Mouse (Mus musculus): ENCODE results near the gene Pitx3. TPM values are rescaled to one million over a fixed set of nuclear protein-coding genes. Genes with fewer than 3 reads are reported as not detected.
"Not testable (repeated sequence)": the region's sequence is repeated elsewhere in the genome, so short reads cannot be mapped to it uniquely, and the experiment has no call there.

The Pitx3 gene
- polyA plus RNA-seq, 1 experiment from 2014 or later, result 0.13 TPM

- peaks cover 4% of the 10 kb centered on the region; the same call in 1 of the 2 replicates for H3K36me3 ChIP-seq (ENCODE audit: control insufficient read depth, insufficient read depth, low read length)
- no peak overlapping the region for H3K4me2 ChIP-seq (replicated peaks; ENCODE audit: low read depth)
- H3K27me3 ChIP-seq (ENCODE audit: control insufficient read depth, insufficient read depth, low read length), result no peaks in the 10 kb centered on the region
- H3K4me3 ChIP-seq (ENCODE audit: low read depth, low read length), result no peak overlapping the region
- H3K27ac ChIP-seq (replicated peaks), result no peak overlapping the region
- no peaks in the 10 kb centered on the region for H3K4me1 ChIP-seq (replicated peaks; ENCODE audit: control insufficient read depth, insufficient read depth)
- ATAC-seq (ENCODE audit: low FRiP score, low TSS enrichment) (no peak), DNase-seq (ENCODE audit: low spot score) (no peak)
- H3K9ac ChIP-seq (ENCODE audit: low read length), result no peak overlapping the region
- TF ChIP-seq EP300 (optimal IDR thresholded peaks at IDR 0.05) (no peak), CTCF (IDR thresholded peaks at IDR 0.05; ENCODE audit: low read depth) (no peak)
- no peaks in the 10 kb centered on the region for H3K9me3 ChIP-seq (ENCODE audit: control insufficient read depth, low read length)
Observed at GRCm38 (mm10) chr19:46175173-46175572, 27.0 kb upstream of the Pitx3 start.

DNA sequence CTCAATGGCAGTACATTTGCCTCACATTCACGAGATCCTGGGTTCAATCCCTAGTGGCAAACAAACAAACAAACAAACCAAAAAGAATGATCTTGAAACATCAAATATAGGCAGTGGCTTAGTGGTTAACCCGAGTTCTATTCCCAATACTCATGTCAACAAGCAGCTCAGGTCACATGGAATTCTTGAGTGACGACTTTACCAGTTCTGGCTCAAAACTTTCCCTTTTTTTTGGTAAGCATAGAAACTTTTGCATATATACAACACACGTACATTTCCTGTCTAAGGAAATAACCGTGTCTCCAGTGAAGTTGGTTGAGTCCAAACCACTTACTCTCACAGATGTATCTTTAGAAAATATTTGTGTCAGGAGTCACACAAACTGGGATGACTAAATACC lies 24.4 kb upstream of the Pitx3 start:
- Histone ChIP-seq H3K36me3 (ENCODE audit: control insufficient read depth, insufficient read depth, low read length) (peaks cover 4% of the 10 kb centered on the region; the same call in 1 of the 2 replicates), H3K27me3 (ENCODE audit: control insufficient read depth, insufficient read depth, low read length) (no peaks in the 10 kb centered on the region), H3K4me3 (ENCODE audit: low read depth, low read length) (no peak overlapping the region), H3K27ac (replicated peaks) (no peak overlapping the region), H3K9me3 (ENCODE audit: control insufficient read depth, low read length) (no peaks in the 10 kb centered on the region), H3K4me2 (replicated peaks; ENCODE audit: low read depth) (no peak overlapping the region), H3K9ac (ENCODE audit: low read length) (no peak overlapping the region), H3K4me1 (replicated peaks; ENCODE audit: control insufficient read depth, insufficient read depth) (no peaks in the 10 kb centered on the region)
- no peak for ATAC-seq (ENCODE audit: low FRiP score, low TSS enrichment)
- 64% methylated on average over 5 of the region's 5 CpGs for WGBS
- no peak for DNase-seq (ENCODE audit: low spot score)
- TF ChIP-seq CTCF (IDR thresholded peaks at IDR 0.05; ENCODE audit: low read depth) (no peak), EP300 (optimal IDR thresholded peaks at IDR 0.05) (no peak)

DNA sequence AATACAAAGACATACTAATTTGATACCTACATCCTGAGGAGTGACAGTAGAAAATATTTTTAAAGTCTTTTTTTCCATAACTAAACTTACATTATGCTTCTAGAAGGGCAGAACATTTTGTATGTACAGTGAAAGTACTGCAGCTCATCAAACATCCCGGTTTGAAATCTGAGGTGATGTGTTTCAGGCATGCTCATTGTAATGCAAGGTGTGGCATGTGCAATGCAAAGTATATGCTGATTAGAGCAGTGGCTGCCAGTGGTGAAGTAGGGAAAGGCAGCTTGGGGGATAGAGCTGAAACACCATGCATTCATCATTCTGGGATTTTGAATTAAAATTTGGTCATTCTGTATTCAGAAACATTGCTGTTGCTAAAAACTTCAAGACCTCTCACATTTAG lies 21.8 kb upstream of the Pitx3 start:
- WGBS, result 51% methylated on average over 1 of the region's 1 CpGs
- Histone ChIP-seq H3K36me3 (ENCODE audit: control insufficient read depth, insufficient read depth, low read length) (peaks cover 4% of the 10 kb centered on the region; the same call in 1 of the 2 replicates), H3K4me1 (replicated peaks; ENCODE audit: control insufficient read depth, insufficient read depth) (no peaks in the 10 kb centered on the region), H3K9me3 (ENCODE audit: control insufficient read depth, low read length) (no peaks in the 10 kb centered on the region), H3K9ac (ENCODE audit: low read length) (no peak overlapping the region), H3K4me3 (ENCODE audit: low read depth, low read length) (no peak overlapping the region), H3K27ac (replicated peaks) (no peak overlapping the region), H3K4me2 (replicated peaks; ENCODE audit: low read depth) (no peak overlapping the region), H3K27me3 (ENCODE audit: control insufficient read depth, insufficient read depth, low read length) (no peaks in the 10 kb centered on the region)
- no peak for DNase-seq (ENCODE audit: low spot score)
- TF ChIP-seq EP300 (optimal IDR thresholded peaks at IDR 0.05) (no peak), CTCF (IDR thresholded peaks at IDR 0.05; ENCODE audit: low read depth) (no peak)
- ATAC-seq (ENCODE audit: low FRiP score, low TSS enrichment), result no peak

DNA sequence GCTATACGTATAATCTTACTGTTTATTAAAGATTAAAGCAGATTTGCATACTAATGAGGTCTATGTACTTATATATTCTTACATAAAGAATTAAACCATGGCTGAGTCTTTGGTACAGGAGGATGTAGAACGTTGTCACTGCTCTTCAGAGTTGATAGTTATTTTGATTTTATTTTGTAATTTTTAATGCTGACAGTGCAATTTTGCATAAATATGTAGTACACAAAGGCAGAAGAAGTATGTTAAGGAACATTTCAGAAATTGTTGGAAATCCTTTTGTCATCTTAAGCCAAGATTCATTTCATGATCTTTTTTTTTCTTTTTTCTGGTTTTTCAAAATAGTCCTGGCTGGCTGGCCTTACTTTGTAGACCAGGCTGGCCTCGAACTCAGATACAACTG lies 21.3 kb upstream of the Pitx3 start:
- no peaks in the 10 kb centered on the region for H3K4me1 ChIP-seq (replicated peaks; ENCODE audit: control insufficient read depth, insufficient read depth)
- DNase-seq (ENCODE audit: low spot score) (no peak), ATAC-seq (ENCODE audit: low FRiP score, low TSS enrichment) (no peak)
- H3K9ac ChIP-seq (ENCODE audit: low read length), result no peak overlapping the region
- no peak for TF ChIP-seq CTCF (IDR thresholded peaks at IDR 0.05; ENCODE audit: low read depth)
- TF ChIP-seq EP300 (optimal IDR thresholded peaks at IDR 0.05), result no peak
- H3K27me3 ChIP-seq (ENCODE audit: control insufficient read depth, insufficient read depth, low read length), result no peaks in the 10 kb centered on the region
- H3K36me3 ChIP-seq (ENCODE audit: control insufficient read depth, insufficient read depth, low read length), result peaks cover 7% of the 10 kb centered on the region
- 78% methylated on average over 3 of the region's 3 CpGs for WGBS
- no peak overlapping the region for H3K27ac ChIP-seq (replicated peaks)
- no peak overlapping the region for H3K4me3 ChIP-seq (ENCODE audit: low read depth, low read length)
- no peak overlapping the region for H3K4me2 ChIP-seq (replicated peaks; ENCODE audit: low read depth)
- no peaks in the 10 kb centered on the region for H3K9me3 ChIP-seq (ENCODE audit: control insufficient read depth, low read length)

DNA sequence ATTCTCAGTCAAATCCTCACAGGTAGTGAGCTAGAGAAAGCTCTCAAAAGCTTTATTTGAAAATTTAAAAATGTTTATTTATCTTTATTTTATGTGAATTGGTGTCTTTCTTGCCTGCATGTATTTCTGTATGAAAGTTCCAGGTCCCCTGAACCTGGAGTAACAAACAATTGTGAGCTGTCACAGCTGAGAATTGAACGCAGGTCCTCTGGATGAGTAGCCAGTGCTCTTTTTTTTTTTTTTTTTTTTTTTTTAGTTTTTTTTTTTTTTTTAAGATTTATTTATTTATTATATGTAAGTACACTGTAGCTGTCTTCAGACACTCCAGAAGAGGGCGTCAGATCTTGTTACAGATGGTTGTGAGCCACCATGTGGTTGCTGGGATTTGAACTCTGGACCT lies 19.0 kb upstream of the Pitx3 start:
- H3K4me1 ChIP-seq (replicated peaks; ENCODE audit: control insufficient read depth, insufficient read depth); H3K27ac ChIP-seq (replicated peaks); H3K27me3 ChIP-seq (ENCODE audit: control insufficient read depth, insufficient read depth, low read length); H3K4me2 ChIP-seq (replicated peaks; ENCODE audit: low read depth); H3K36me3 ChIP-seq (ENCODE audit: control insufficient read depth, insufficient read depth, low read length); H3K4me3 ChIP-seq (ENCODE audit: low read depth, low read length); H3K9me3 ChIP-seq (ENCODE audit: control insufficient read depth, low read length); DNase-seq (ENCODE audit: low spot score); ATAC-seq (ENCODE audit: low FRiP score, low TSS enrichment); H3K9ac ChIP-seq (ENCODE audit: low read length): not testable (repeated sequence)
- 93% methylated on average over 1 of the region's 2 CpGs for WGBS

DNA sequence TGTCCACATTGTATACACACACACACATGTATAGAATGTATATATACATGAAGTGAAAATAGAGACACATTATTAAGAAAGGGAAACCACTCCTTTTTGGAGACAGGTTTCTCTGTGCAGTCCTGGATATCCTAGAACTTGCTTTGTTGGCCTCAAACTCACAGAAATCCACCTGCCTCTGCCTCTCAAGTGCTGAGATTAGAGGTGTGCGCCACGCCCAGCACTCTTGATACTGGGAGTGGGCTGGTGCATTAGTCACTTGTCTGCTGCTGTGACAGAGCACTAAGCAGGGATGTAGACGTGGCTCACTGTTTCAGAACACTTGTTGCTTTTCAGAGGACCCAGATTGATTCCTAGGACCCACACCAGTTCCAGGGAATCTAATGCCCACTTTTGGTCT lies 17.8 kb upstream of the Pitx3 start:
- Histone ChIP-seq H3K36me3 (ENCODE audit: control insufficient read depth, insufficient read depth, low read length) (peaks cover 5% of the 10 kb centered on the region), H3K9me3 (ENCODE audit: control insufficient read depth, low read length) (no peaks in the 10 kb centered on the region), H3K4me3 (ENCODE audit: low read depth, low read length) (no peak overlapping the region), H3K27ac (replicated peaks) (no peak overlapping the region), H3K4me1 (replicated peaks; ENCODE audit: control insufficient read depth, insufficient read depth) (no peaks in the 10 kb centered on the region), H3K9ac (ENCODE audit: low read length) (no peak overlapping the region), H3K4me2 (replicated peaks; ENCODE audit: low read depth) (no peak overlapping the region), H3K27me3 (ENCODE audit: control insufficient read depth, insufficient read depth, low read length) (no peaks in the 10 kb centered on the region)
- WGBS, result 90% methylated on average over 3 of the region's 3 CpGs
- no peak for TF ChIP-seq CTCF (IDR thresholded peaks at IDR 0.05; ENCODE audit: low read depth)
- TF ChIP-seq EP300 (optimal IDR thresholded peaks at IDR 0.05), result no peak
- no peak for DNase-seq (ENCODE audit: low spot score)
- ATAC-seq (ENCODE audit: low FRiP score, low TSS enrichment), result no peak

All from stomach, postnatal 0 days (tissue).